Mouse (Mus musculus) frontal cortex, postnatal 36 days (tissue): ENCODE results near the gene C330007P06Rik.
"Not testable (repeated sequence)": the region's sequence is repeated elsewhere in the genome, so short reads cannot be mapped to it uniquely, and the experiment has no call there.

ENCODE experiments used
- DNase-seq, 2 experiments: peaks; one replicate each; pipeline ENCODE4 v3.0.0; 2022; ENCODE audit warnings: low spot score in 2 of 2

The C330007P06Rik gene

GRCm38 (mm10) chrX:36799131-36799879, 74.6 kb downstream of the C330007P06Rik start:
- DNase-seq, result no peak

GRCm38 (mm10) chrX:36796734-36797133, 77.2 kb downstream of the C330007P06Rik start:
- not testable (repeated sequence) for DNase-seq

GRCm38 (mm10) chrX:36796163-36796581, 77.7 kb downstream of the C330007P06Rik start:
- DNase-seq, result peak; percentile 74 to 86

- peak; percentile 73 to 77 for DNase-seq
Measured at GRCm38 (mm10) chrX:36795424-36796162, 78.3 kb downstream of the C330007P06Rik start, which contains the start of gene Slc25a5. Gene Slc25a5, plus strand, starts transcription at chrX:36795651.

- no peak for DNase-seq
Measured at GRCm38 (mm10) chrX:36794571-36794970, 79.3 kb downstream of the C330007P06Rik start.

GRCm38 (mm10) chrX:36789360-36789759, 84.6 kb downstream of the C330007P06Rik start:
- no peak for DNase-seq

GRCm38 (mm10) chrX:36777694-36778093, 96.2 kb downstream of the C330007P06Rik start:
- no peak for DNase-seq

GRCm38 (mm10) chrX:36775520-36775919, 98.4 kb downstream of the C330007P06Rik start:
- no peak for DNase-seq
